Mouse (Mus musculus): ENCODE measurements around the gene Gjb3.

GRCm38 (mm10) chr4:127363331-127363730 is 32.7 kb upstream of the Gjb3 start:
- TF ChIP-seq CTCF (IDR thresholded peaks at IDR 0.05; ENCODE audit: control insufficient read depth, insufficient read depth, insufficient read length) (no peak), USF1 (IDR thresholded peaks at IDR 0.05; ENCODE audit: low read depth) (no peak), MYOD1 (IDR thresholded peaks at IDR 0.05; ENCODE audit: control insufficient read depth, insufficient read length, low read depth) (no peak), FOSL1 (IDR thresholded peaks at IDR 0.05; ENCODE audit: insufficient read depth, low read length, poor library complexity, severe bottlenecking) (no peak), MAX (IDR thresholded peaks at IDR 0.05) (no peak), MYOG (IDR thresholded peaks at IDR 0.05; ENCODE audit: control insufficient read depth, extremely low read depth, insufficient read length) (no peak)
